Mouse (Mus musculus): ENCODE measurements around the gene Olfr1261.

The Olfr1261 gene

DNA sequence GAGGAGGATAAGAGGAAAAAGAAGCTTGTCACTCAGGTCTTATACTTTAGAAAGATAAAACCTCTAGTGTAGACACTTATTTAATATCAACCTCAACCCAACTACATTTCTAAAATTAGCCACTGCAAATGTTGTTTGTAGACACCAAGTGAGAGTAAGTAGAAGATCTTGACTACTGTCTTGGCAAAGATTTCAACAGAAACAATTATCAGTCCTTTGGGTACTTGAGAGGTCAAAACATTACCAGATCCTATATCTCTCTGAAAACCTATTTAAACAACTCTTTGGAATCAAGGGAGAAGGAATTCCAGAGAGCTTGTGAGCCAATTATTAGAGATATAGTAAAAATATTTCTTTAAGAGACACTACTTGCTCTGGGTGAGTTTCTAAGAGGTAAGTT, at the start of gene Olfr1261:
Gene Olfr1261 (plus strand): TSS at position 301 of the 400 bp plus-strand sequence.
- no peak for DNase-seq (ENCODE audit: extremely low read depth, insufficient read length, low spot score)

DNA sequence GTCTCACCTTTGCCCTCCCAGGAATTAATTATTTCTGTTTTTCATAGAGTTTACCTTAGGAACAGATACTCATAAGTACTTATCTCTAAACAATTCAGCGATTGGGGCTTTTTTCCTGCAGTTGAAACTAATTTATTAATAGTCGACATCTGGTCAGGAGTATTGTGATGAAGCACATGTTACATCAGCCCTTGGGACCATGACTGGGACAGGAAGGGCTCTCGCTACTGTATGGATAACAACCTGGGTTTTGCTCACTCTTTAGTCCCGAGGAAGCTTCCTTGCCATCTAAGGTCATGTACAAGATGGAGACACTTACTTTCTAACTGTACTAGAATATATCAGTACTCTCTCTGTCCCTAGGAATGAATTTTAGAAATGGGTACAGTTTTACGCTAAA, 42.5 kb upstream of the Olfr1261 start, which contains the start of gene Olfr1259:
Gene Olfr1259 (minus strand): TSS at position 101 of the 400 bp plus-strand sequence.
- no peak for DNase-seq (ENCODE audit: extremely low read depth, insufficient read length, low spot score)

DNA sequence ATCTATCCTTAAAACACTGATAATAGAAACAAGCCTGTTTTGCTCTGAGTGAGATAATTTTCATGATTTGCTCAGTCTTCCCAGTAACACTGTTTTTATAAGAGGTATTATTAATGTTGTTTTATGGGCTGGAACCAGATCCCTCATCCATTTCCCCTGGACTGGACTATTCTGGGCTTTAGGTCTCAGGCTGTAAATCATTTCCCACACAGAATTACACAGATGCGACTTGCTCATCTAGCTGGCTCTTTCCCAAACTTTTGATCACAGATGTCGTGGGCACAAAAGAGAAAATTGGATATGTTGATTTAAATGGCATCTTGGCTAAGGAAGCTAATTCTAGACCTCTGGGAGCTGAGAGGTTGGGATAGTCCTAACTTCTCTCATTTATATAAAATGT, 16.8 kb upstream of the Olfr1261 start, which contains the start of gene Olfr1260:
Gene Olfr1260 (plus strand): TSS at position 157 of the 400 bp plus-strand sequence.
- no peak for DNase-seq (ENCODE audit: extremely low read depth, insufficient read length, low spot score)

DNA sequence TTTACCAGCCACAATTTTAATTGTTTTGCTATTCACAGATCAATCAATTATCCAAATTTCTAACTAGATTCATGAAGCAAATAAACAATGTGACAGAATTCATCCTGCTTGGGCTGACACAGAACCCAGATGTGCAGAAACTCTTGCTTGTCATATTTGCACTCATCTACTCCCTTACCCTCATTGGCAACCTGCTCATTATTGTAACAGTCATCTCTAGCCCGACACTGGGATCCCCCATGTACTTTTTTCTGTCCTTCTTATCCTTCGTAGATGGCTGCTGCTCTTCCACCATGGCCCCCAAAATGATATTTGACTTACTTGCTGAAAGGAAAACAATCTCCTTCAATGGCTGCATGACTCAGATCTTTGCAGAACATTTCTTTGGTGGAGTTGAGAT, 13.3 kb upstream of the Olfr1261 start:
- no peak for DNase-seq (ENCODE audit: extremely low read depth, insufficient read length, low spot score)

DNA sequence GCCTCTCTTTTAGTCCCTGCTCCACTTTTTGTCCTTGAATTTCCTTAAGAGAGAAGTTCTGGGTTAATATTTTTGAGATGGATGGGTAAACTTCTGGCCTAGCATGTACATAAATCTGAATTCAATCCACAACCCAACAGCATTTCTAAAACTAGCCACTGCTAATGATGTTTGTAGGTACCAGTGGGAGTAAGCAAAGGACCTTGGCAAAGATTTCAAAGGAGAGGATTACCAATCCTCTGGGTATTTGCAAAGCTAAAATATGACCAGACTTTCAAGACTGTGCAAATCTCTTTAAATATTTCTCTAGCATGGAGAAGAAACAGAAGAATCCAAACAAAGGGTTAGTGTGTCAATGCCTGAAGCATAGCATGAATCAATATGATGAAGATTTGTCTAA, 8.8 kb downstream of the Olfr1261 start, which contains the start of gene Olfr1262:
Gene Olfr1262 (plus strand): TSS at position 301 of the 400 bp plus-strand sequence.
- DNase-seq (ENCODE audit: extremely low read depth, insufficient read length, low spot score) = no peak

DNA sequence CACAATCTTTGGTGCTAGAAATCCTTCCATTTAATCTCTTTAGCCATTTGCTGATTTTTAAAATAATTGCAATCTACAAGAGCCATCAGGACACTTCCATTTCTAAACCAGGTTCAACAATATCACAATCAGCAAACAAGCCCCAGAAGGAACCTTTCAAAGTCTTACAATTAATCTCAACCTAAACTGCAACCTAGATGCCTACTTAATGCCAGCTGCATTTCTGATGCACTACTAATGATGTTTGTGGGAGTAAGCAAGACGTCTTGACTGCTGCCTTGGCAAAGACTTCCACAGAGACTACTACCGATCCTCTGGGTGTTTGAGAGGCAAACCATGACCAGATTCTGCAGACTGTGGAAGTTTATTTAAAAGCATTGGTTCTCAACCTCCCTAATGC, 20.8 kb downstream of the Olfr1261 start, which contains the start of gene Olfr1263:
Gene Olfr1263 (plus strand): TSS at position 301 of the 400 bp plus-strand sequence.
- DNase-seq (ENCODE audit: extremely low read depth, insufficient read length, low spot score) = no peak

DNA sequence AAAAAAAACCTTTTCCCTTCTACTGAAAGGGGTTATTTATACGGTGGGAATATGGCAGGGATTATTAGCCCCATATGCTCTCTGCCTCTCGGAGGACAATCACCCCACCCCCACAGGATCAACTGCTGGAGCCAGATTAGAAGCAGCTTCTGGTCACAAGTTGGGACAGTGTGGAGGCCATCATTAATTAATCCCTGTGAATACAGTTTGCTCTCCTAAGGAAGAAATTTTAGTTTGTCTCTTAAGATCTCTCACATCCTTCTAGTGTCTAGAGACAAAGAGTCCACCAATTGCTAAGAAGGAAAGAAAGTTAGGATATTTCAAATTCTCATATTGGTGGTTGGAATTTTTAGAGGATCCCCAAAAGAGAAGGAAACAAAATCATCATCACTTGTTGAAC, 34.5 kb downstream of the Olfr1261 start, which contains the start of gene Olfr1264:
Gene Olfr1264 (minus strand): TSS at position 101 of the 400 bp plus-strand sequence.
- no peak for DNase-seq (ENCODE audit: extremely low read depth, insufficient read length, low spot score)

DNA sequence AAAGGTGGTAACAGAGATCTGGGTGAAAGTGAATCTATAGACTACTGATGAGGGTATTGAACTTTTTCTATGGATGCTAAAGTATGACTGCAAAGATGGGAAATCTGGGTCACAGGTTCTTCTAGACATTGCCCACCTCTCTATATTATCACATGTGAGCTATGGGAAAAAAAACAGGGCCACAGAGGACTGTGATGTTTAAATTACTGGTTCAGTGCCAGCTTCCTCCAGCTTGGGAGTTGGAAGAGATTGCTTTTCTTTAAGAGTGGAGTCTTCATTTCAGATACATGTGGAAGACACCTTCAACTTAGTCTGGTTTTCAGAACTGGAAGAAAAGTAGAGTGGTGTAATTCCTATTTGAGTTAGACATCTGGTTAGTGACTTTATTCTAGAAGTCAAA, 44.0 kb downstream of the Olfr1261 start, which contains the start of gene Olfr1265:
Gene Olfr1265 (plus strand): TSS at position 301 of the 400 bp plus-strand sequence.
- DNase-seq (ENCODE audit: extremely low read depth, insufficient read length, low spot score) = no peak
